Mouse (Mus musculus) liver, adult 10 weeks (tissue): Measurements from ENCODE around the gene Chrna10. TPM values are rescaled to one million over a fixed set of nuclear protein-coding genes. Genes with fewer than 3 reads are reported as not detected.

Experiments used
- polyA plus RNA-seq: library from polyadenylated mRNA; stranded (reverse); fragments of 350-450 nt; fragmentation: Illumina TruSeq; extraction: RNeasy Lipid Tissue Mini Kit (QIAGEN cat#74804); gene quantifications from one replicate; pipeline ENCODE4 v1.2.3, GENCODE M21; 2014; ENCODE audit warnings: low read depth, low replicate concordance

Gene Chrna10
- polyA plus RNA-seq, result not detected

GRCm38 (mm10) chr7:102116579-102117331, at the start of gene Chrna10:
Gene Chrna10, minus strand, starts transcription at chr7:102116828.

GRCm38 (mm10) chr7:102109171-102109570, 7.5 kb downstream of the Chrna10 start, which contains the start of gene Art5:
Gene Art5, minus strand, starts transcription at chr7:102109489.

GRCm38 (mm10) chr7:102101487-102101886, 15.1 kb downstream of the Chrna10 start, which contains the start of gene Art1:
Gene Art1, plus strand, starts transcription at chr7:102101743.

GRCm38 (mm10) chr7:102082816-102083215, 33.8 kb downstream of the Chrna10 start, which contains the start of gene Trpc2:
Gene Trpc2, plus strand, starts transcription at chr7:102083116.

GRCm38 (mm10) chr7:102065046-102065891, 51.4 kb downstream of the Chrna10 start, which contains the start of the genes Rnf121, Xndc1 and Xntrpc:
Gene Rnf121, minus strand, starts transcription at chr7:102065469.
Gene Xndc1, plus strand, starts transcription at chr7:102065511.
Gene Xntrpc, plus strand, starts transcription at chr7:102065713.

Other genes with a start within 250 kb of the Chrna10 start
- gene Folr1, start 246.0 kb downstream of the Chrna10 start, polyA plus RNA-seq, result not detected
- gene Lamtor1, start 210.9 kb downstream of the Chrna10 start, polyA plus RNA-seq, result 9.2 TPM
- not detected for gene Tomt, start 210.5 kb downstream of the Chrna10 start, polyA plus RNA-seq
- gene Lrrc51, start 182.9 kb downstream of the Chrna10 start, polyA plus RNA-seq, result 2.3 TPM
- gene Numa1, start 182.7 kb downstream of the Chrna10 start, polyA plus RNA-seq, result 11.2 TPM
- 21.1 TPM for gene Il18bp, start 98.1 kb downstream of the Chrna10 start, polyA plus RNA-seq
- 12.2 TPM for gene Rnf121, start 51.4 kb downstream of the Chrna10 start, polyA plus RNA-seq
- 4.1 TPM for gene Xndc1, start 51.3 kb downstream of the Chrna10 start, polyA plus RNA-seq
- gene Xntrpc, start 51.1 kb downstream of the Chrna10 start, polyA plus RNA-seq, result not detected
- gene Trpc2, start 33.7 kb downstream of the Chrna10 start, polyA plus RNA-seq, result not detected
- gene Art1, start 15.1 kb downstream of the Chrna10 start, polyA plus RNA-seq, result not detected
- gene Art5, start 7.3 kb downstream of the Chrna10 start, polyA plus RNA-seq, result not detected
- 8.7 TPM for gene Nup98, start 93.3 kb upstream of the Chrna10 start, polyA plus RNA-seq
- gene Pgap2, start 93.4 kb upstream of the Chrna10 start, polyA plus RNA-seq, result 37.9 TPM
- gene Rhog, start 139.2 kb upstream of the Chrna10 start, polyA plus RNA-seq, result 3.4 TPM
- 7.4 TPM for gene Stim1, start 151.0 kb upstream of the Chrna10 start, polyA plus RNA-seq